Mouse (Mus musculus) cortical plate, adult 2 months (tissue): ENCODE results near the gene Zfp146.

ENCODE experiments used
- CTCF ChIP-seq: fragments of 200-500 bp; IDR thresholded peaks from 2 replicates; pipeline ENCODE4 v1.5.1; 2011; ENCODE audit warnings: mild to moderate bottlenecking, control low read depth, low read length; ENCODE audit not compliant: insufficient read depth; ENCODE audit errors: extremely low read depth
- POLR2A ChIP-seq: fragments of 200-500 bp; IDR thresholded peaks from 2 replicates; pipeline ENCODE4 v1.6.1; 2011; ENCODE audit warnings: mild to moderate bottlenecking, low read length, control low read depth; ENCODE audit not compliant: insufficient read depth; ENCODE audit errors: extremely low read depth

- no peak for TF ChIP-seq POLR2A
- TF ChIP-seq CTCF = no peak
These were observed 4.8 kb downstream of the Zfp146 start for GRCm38 (mm10) chr7:30164745-30165144.
